Mouse (Mus musculus) lung, adult 18-20 months (tissue): ENCODE results near the gene Sar1b.
"Not testable (repeated sequence)": the region's sequence is repeated elsewhere in the genome, so short reads cannot be mapped to it uniquely, and the experiment has no call there.

Source experiments
- DNase-seq, 2 experiments: peaks; one replicate each; pipeline ENCODE4 v3.0.0; 2022; ENCODE audit warnings: mixed read lengths in 2 of 2

Gene Sar1b

GRCm38 (mm10) chr11:51780773-51781267, 17.3 kb downstream of the Sar1b start:
- DNase-seq, result no peak

- DNase-seq, result no peak
Measured at GRCm38 (mm10) chr11:51782721-51783120, 19.2 kb downstream of the Sar1b start.

GRCm38 (mm10) chr11:51785926-51786325, 22.4 kb downstream of the Sar1b start:
- peak; percentile 83 to 85 for DNase-seq

- DNase-seq, result not testable (repeated sequence)
Measured at GRCm38 (mm10) chr11:51789735-51790134, 26.2 kb downstream of the Sar1b start.

- DNase-seq, result no peak
Measured at GRCm38 (mm10) chr11:51790662-51791061, 27.2 kb downstream of the Sar1b start.

GRCm38 (mm10) chr11:51796272-51796671, 32.8 kb downstream of the Sar1b start:
- peak in 1 of 2 experiments; percentile 40 for DNase-seq

- peak; percentile 49 to 59 for DNase-seq
Measured at GRCm38 (mm10) chr11:51800634-51801325, 37.3 kb downstream of the Sar1b start.

- DNase-seq, result peak; percentile 87 to 93
Measured at GRCm38 (mm10) chr11:51805221-51805981, 41.9 kb downstream of the Sar1b start.

GRCm38 (mm10) chr11:51807108-51807879, 43.8 kb downstream of the Sar1b start:
- peak; percentile 32 to 50 for DNase-seq

- peak; percentile 39 to 44 for DNase-seq
Measured at GRCm38 (mm10) chr11:51809632-51810224, 46.2 kb downstream of the Sar1b start.

GRCm38 (mm10) chr11:51811230-51811629, 47.7 kb downstream of the Sar1b start:
- no peak for DNase-seq

- no peak for DNase-seq
Measured at GRCm38 (mm10) chr11:51812022-51812546, 48.6 kb downstream of the Sar1b start.

- peak; percentile 86 to 90 for DNase-seq
Measured at GRCm38 (mm10) chr11:51817756-51818155, 54.3 kb downstream of the Sar1b start.

- DNase-seq, result no peak
Measured at GRCm38 (mm10) chr11:51818837-51819236, 55.4 kb downstream of the Sar1b start.

GRCm38 (mm10) chr11:51819964-51820363, 56.5 kb downstream of the Sar1b start:
- DNase-seq, result peak; percentile 59 to 69

GRCm38 (mm10) chr11:51820861-51821260, 57.4 kb downstream of the Sar1b start:
- peak; percentile 77 to 83 for DNase-seq

GRCm38 (mm10) chr11:51822736-51823135, 59.2 kb downstream of the Sar1b start:
- DNase-seq, result no peak

- DNase-seq, result no peak
Measured at GRCm38 (mm10) chr11:51823271-51823670, 59.8 kb downstream of the Sar1b start.

- DNase-seq, result peak; percentile 77 to 84
Measured at GRCm38 (mm10) chr11:51823963-51824753, 60.7 kb downstream of the Sar1b start.

- peak; percentile 53 to 63 for DNase-seq
Measured at GRCm38 (mm10) chr11:51824867-51825424, 61.5 kb downstream of the Sar1b start.
